Mouse (Mus musculus): Measurements from ENCODE around the gene Son. TPM values are rescaled to one million over a fixed set of nuclear protein-coding genes. Genes with fewer than 3 reads are reported as not detected.

Gene Son
- 109 and 119 TPM in 2 replicates for polyA plus RNA-seq (2016; fragmentation: Nextera tagmentation; extraction: Ambion mirVana)

- H3K36me3 ChIP-seq = peaks cover 34% of the 10 kb centered on the region
- H3K9me3 ChIP-seq (replicated peaks) = no peaks in the 10 kb centered on the region
- peak within 1 kb of the TSS; percentile 86 for H3K4me3 ChIP-seq
- WGBS = under 1% methylated on average over 69 of the region's 70 CpGs
- peaks cover 23% of the 10 kb centered on the region for H3K4me1 ChIP-seq
- peak within 1 kb of the TSS; percentile 99 for H3K27ac ChIP-seq (replicated peaks)
- no peaks in the 10 kb centered on the region for H3K27me3 ChIP-seq (ENCODE audit: low read depth, poor library complexity, severe bottlenecking)
- peak; percentile 97 for DNase-seq (ENCODE audit: low spot score)
Measured at GRCm38 (mm10) chr16:91647461-91648219, at the start of gene Son. Gene Son, plus strand, starts transcription at chr16:91647506.

GRCm38 (mm10) chr16:91597672-91598010, 49.7 kb upstream of the Son start, which contains the start of gene Tmem50b:
Gene Tmem50b, minus strand, starts transcription at chr16:91597800.
- Histone ChIP-seq H3K27ac (replicated peaks) (peak within 1 kb of the TSS; percentile 86), H3K36me3 (0 out of 2 replicates have a peak, but pooled peaks cover 3% of the 10 kb centered on the region), H3K4me1 (peaks cover 20% of the 10 kb centered on the region), H3K9me3 (replicated peaks) (no peaks in the 10 kb centered on the region), H3K4me3 (peak within 1 kb of the TSS; percentile 93), H3K27me3 (ENCODE audit: low read depth, poor library complexity, severe bottlenecking) (peaks cover 38% of the 10 kb centered on the region)
- WGBS = under 1% methylated on average over 34 of the region's 34 CpGs
- DNase-seq (ENCODE audit: low spot score) = peak; percentile 98

- no peak for DNase-seq (ENCODE audit: low spot score)
- H3K9me3 ChIP-seq (replicated peaks) = no peaks in the 10 kb centered on the region
- H3K4me1 ChIP-seq = peaks cover 20% of the 10 kb centered on the region
- no peak overlapping the region for H3K27ac ChIP-seq (replicated peaks)
- H3K4me3 ChIP-seq = no peak overlapping the region
- no peaks in the 10 kb centered on the region for H3K36me3 ChIP-seq
- H3K27me3 ChIP-seq (ENCODE audit: low read depth, poor library complexity, severe bottlenecking) = peaks cover 38% of the 10 kb centered on the region
Measured at GRCm38 (mm10) chr16:91599242-91599641, 48.1 kb upstream of the Son start.

- peaks cover 24% of the 10 kb centered on the region for H3K27me3 ChIP-seq (ENCODE audit: low read depth, poor library complexity, severe bottlenecking)
- H3K4me1 ChIP-seq = peaks cover 16% of the 10 kb centered on the region
- no peak overlapping the region for H3K4me3 ChIP-seq
- no peak for DNase-seq (ENCODE audit: low spot score)
- WGBS = 90% methylated on average over 4 of the region's 4 CpGs
- no peaks in the 10 kb centered on the region for H3K36me3 ChIP-seq
- H3K9me3 ChIP-seq (replicated peaks) = no peaks in the 10 kb centered on the region
- H3K27ac ChIP-seq (replicated peaks) = no peak overlapping the region
Measured at GRCm38 (mm10) chr16:91601081-91601480, 46.2 kb upstream of the Son start.

GRCm38 (mm10) chr16:91601693-91602092, 45.6 kb upstream of the Son start:
- no peak overlapping the region for H3K27ac ChIP-seq (replicated peaks)
- 82% methylated on average over 9 of the region's 9 CpGs for WGBS
- DNase-seq (ENCODE audit: low spot score) = no peak
- peaks cover 18% of the 10 kb centered on the region for H3K27me3 ChIP-seq (ENCODE audit: low read depth, poor library complexity, severe bottlenecking)
- H3K9me3 ChIP-seq (replicated peaks) = no peaks in the 10 kb centered on the region
- H3K36me3 ChIP-seq = no peaks in the 10 kb centered on the region
- H3K4me1 ChIP-seq = peaks cover 10% of the 10 kb centered on the region
- H3K4me3 ChIP-seq = no peak overlapping the region

- no peak overlapping the region for H3K4me3 ChIP-seq
- WGBS = 88% methylated on average over 6 of the region's 6 CpGs
- no peaks in the 10 kb centered on the region for H3K4me1 ChIP-seq
- no peak for DNase-seq (ENCODE audit: low spot score)
- no peaks in the 10 kb centered on the region for H3K36me3 ChIP-seq
- no peak overlapping the region for H3K27ac ChIP-seq (replicated peaks)
- H3K9me3 ChIP-seq (replicated peaks) = peaks cover 3% of the 10 kb centered on the region; the same call in 1 of the 2 replicates
- H3K27me3 ChIP-seq (ENCODE audit: low read depth, poor library complexity, severe bottlenecking) = no peaks in the 10 kb centered on the region
Measured at GRCm38 (mm10) chr16:91605156-91605555, 42.1 kb upstream of the Son start.

- H3K36me3 ChIP-seq = no peaks in the 10 kb centered on the region
- no peak for DNase-seq (ENCODE audit: low spot score)
- no peak overlapping the region for H3K27ac ChIP-seq (replicated peaks)
- no peaks in the 10 kb centered on the region for H3K4me1 ChIP-seq
- no peaks in the 10 kb centered on the region for H3K27me3 ChIP-seq (ENCODE audit: low read depth, poor library complexity, severe bottlenecking)
- peaks cover 3% of the 10 kb centered on the region; the same call in 1 of the 2 replicates for H3K9me3 ChIP-seq (replicated peaks)
- WGBS = 92% methylated on average over 8 of the region's 8 CpGs
- H3K4me3 ChIP-seq = no peak overlapping the region
Measured at GRCm38 (mm10) chr16:91606958-91607357, 40.3 kb upstream of the Son start.

- Histone ChIP-seq H3K9me3 (replicated peaks) (peaks cover 3% of the 10 kb centered on the region; the same call in 1 of the 2 replicates), H3K4me3 (no peak overlapping the region), H3K36me3 (no peaks in the 10 kb centered on the region), H3K27ac (replicated peaks) (no peak overlapping the region), H3K4me1 (0 out of 2 replicates have a peak, but pooled peaks cover 4% of the 10 kb centered on the region), H3K27me3 (ENCODE audit: low read depth, poor library complexity, severe bottlenecking) (no peaks in the 10 kb centered on the region)
- 89% methylated on average over 9 of the region's 9 CpGs for WGBS
- DNase-seq (ENCODE audit: low spot score) = no peak
Measured at GRCm38 (mm10) chr16:91609501-91610245, 37.6 kb upstream of the Son start.

- no peaks in the 10 kb centered on the region for H3K27me3 ChIP-seq (ENCODE audit: low read depth, poor library complexity, severe bottlenecking)
- H3K4me1 ChIP-seq = 0 out of 2 replicates have a peak, but pooled peaks cover 4% of the 10 kb centered on the region
- WGBS = 77% methylated on average over 11 of the region's 11 CpGs
- no peak overlapping the region for H3K4me3 ChIP-seq
- DNase-seq (ENCODE audit: low spot score) = no peak
- H3K36me3 ChIP-seq = no peaks in the 10 kb centered on the region
- H3K9me3 ChIP-seq (replicated peaks) = peaks cover 3% of the 10 kb centered on the region; the same call in 1 of the 2 replicates
- no peak overlapping the region for H3K27ac ChIP-seq (replicated peaks)
Measured at GRCm38 (mm10) chr16:91611248-91611647, 36.1 kb upstream of the Son start.

- DNase-seq (ENCODE audit: low spot score) = no peak
- peaks cover 3% of the 10 kb centered on the region; the same call in 1 of the 2 replicates for H3K27me3 ChIP-seq (ENCODE audit: low read depth, poor library complexity, severe bottlenecking)
- H3K4me3 ChIP-seq = no peak overlapping the region
- 0 out of 2 replicates have a peak, but pooled peaks cover 4% of the 10 kb centered on the region for H3K4me1 ChIP-seq
- peaks cover 3% of the 10 kb centered on the region; the same call in 1 of the 2 replicates for H3K9me3 ChIP-seq (replicated peaks)
- H3K27ac ChIP-seq (replicated peaks) = no peak overlapping the region
- no peaks in the 10 kb centered on the region for H3K36me3 ChIP-seq
- 80% methylated on average over 5 of the region's 5 CpGs for WGBS
Measured at GRCm38 (mm10) chr16:91612525-91612924, 34.8 kb upstream of the Son start.

- Histone ChIP-seq H3K9me3 (replicated peaks) (no peaks in the 10 kb centered on the region), H3K27me3 (ENCODE audit: low read depth, poor library complexity, severe bottlenecking) (peaks cover 10% of the 10 kb centered on the region), H3K36me3 (no peaks in the 10 kb centered on the region), H3K4me3 (no peak overlapping the region), H3K4me1 (peaks cover 10% of the 10 kb centered on the region), H3K27ac (replicated peaks) (no peak overlapping the region)
- WGBS = 90% methylated on average over 6 of the region's 6 CpGs
- no peak for DNase-seq (ENCODE audit: low spot score)
Measured at GRCm38 (mm10) chr16:91614552-91614951, 32.8 kb upstream of the Son start.

- peak; percentile 72 for DNase-seq (ENCODE audit: low spot score)
- WGBS = 10% methylated on average over 39 of the region's 39 CpGs
- Histone ChIP-seq H3K27ac (replicated peaks) (peak within 1 kb of the TSS; percentile 79), H3K27me3 (ENCODE audit: low read depth, poor library complexity, severe bottlenecking) (peaks cover 10% of the 10 kb centered on the region), H3K9me3 (replicated peaks) (no peaks in the 10 kb centered on the region), H3K4me3 (peak within 1 kb of the TSS; percentile 80), H3K4me1 (peaks cover 6% of the 10 kb centered on the region), H3K36me3 (peaks cover 41% of the 10 kb centered on the region)
Measured at GRCm38 (mm10) chr16:91618511-91619501, 28.5 kb upstream of the Son start, which contains the start of gene Dnajc28. Gene Dnajc28, minus strand, starts transcription at chr16:91619026.
